Mouse (Mus musculus) thymus, adult 2 months (tissue): ENCODE measurements at regions not wholly inside any gene's neighbourhood (a gene's known extent, or its start where the extent isn't known, plus 50 kb on each side); places are given as distances from the start of the nearest gene placed in this dataset.

Source experiments
- CTCF ChIP-seq: fragments of 200-500 bp; IDR thresholded peaks from 2 replicates; pipeline ENCODE4 v1.5.1; 2012; ENCODE audit warnings: mild to moderate bottlenecking, control low read depth, low read length, moderate library complexity, borderline replicate concordance; ENCODE audit not compliant: control insufficient read depth, poor library complexity, insufficient read depth; ENCODE audit errors: extremely low read depth
- POLR2A ChIP-seq: fragments of 200-500 bp; IDR thresholded peaks from 2 replicates; pipeline ENCODE4 v1.6.1; 2012; ENCODE audit warnings: mild to moderate bottlenecking, low read length, control low read depth, moderate library complexity; ENCODE audit not compliant: control insufficient read depth, poor library complexity, insufficient read depth; ENCODE audit errors: extremely low read depth

- no peak for TF ChIP-seq CTCF
- TF ChIP-seq POLR2A = no peak
These were observed 587.9 kb upstream of the Auts2 start for GRCm38 (mm10) chr5:133131042-133131441.
